Mouse (Mus musculus): ENCODE results near the gene 4933430I17Rik.

DNA sequence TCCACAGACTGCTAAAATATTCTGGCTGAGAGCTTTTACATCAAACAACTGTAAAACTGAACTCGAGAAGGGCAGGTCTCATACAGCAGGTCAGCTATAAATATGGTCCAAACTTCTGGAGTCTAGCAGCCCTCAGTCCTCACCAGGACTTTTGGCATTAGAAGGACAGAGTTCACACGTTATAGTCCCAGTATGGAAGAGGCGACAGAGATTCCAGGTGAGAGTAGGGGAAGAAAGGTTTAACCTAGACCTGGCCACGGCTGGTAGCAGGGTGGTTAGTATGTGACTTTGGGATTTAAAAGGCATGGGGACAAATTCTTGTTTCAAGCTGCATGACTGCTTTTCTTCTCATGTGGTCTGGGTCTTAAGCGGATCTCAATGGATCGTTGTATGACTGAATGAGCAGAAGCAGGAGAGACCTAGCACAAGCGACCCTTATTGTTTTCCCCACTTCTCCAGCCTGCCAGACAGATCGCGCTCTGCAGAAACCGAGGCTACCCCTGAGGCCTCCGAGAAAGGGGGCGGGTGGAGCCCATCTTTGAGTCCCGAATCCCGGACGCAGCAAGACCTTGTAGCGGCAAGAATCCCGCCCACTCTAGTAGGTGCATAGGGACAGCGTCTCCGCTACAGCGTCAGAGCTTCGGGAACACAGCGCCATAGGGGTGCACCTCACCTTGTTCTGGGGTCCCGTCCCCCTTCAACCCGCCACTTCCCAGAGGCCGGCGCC lies 5.9 kb upstream of the 4933430I17Rik start:
- no peak for TF ChIP-seq POLR2A (IDR thresholded peaks at IDR 0.05; ENCODE audit: control insufficient read depth, low read depth, low read length)
- no peak for TF ChIP-seq CTCF (IDR thresholded peaks at IDR 0.05; ENCODE audit: control insufficient read depth, insufficient read depth, insufficient replicate concordance, low read depth, low read length)
